Mouse (Mus musculus) limb, embryonic 12.5 days (tissue): ENCODE data around the gene Ears2. TPM values are rescaled to one million over a fixed set of nuclear protein-coding genes. Genes with fewer than 3 reads are reported as not detected.

Experiments
- ATAC-seq: fragments of 200-750 bp; cut with Nextera tagmentation; 2 replicates; pipeline ENCODE4 v1.8.0; 2017; ENCODE audit warnings: low read depth, moderate TSS enrichment; ENCODE audit not compliant: insufficient number of reproducible peaks, insufficient read depth, low FRiP score, low TSS enrichment
- H3K27ac ChIP-seq: fragments of 300-500 bp; sonication (generic); 2 replicates; pipeline ENCODE4 v1.5.1; 2016; ENCODE audit warnings: mild to moderate bottlenecking, moderate library complexity
- H3K27me3 ChIP-seq: fragments of 300-500 bp; sonication (generic); 2 replicates; pipeline ENCODE4 v1.6.1; 2016; ENCODE audit warnings: mild to moderate bottlenecking, moderate library complexity
- H3K36me3 ChIP-seq: fragments of 300-500 bp; sonication (generic); 2 replicates; pipeline ENCODE4 v1.6.1; 2016; ENCODE audit warnings: mild to moderate bottlenecking, moderate library complexity
- H3K4me1 ChIP-seq: fragments of 300-500 bp; sonication (generic); replicated peaks from 2 replicates; pipeline ENCODE4 v1.6.1; 2016
- H3K4me2 ChIP-seq: fragments of 300-500 bp; sonication (generic); 2 replicates; pipeline ENCODE4 v1.6.1; 2016; ENCODE audit warnings: mild to moderate bottlenecking, moderate library complexity
- H3K4me3 ChIP-seq: fragments of 300-500 bp; sonication (generic); replicated peaks from 2 replicates; pipeline ENCODE4 v1.5.1; 2016; ENCODE audit warnings: mild to moderate bottlenecking
- H3K9ac ChIP-seq: fragments of 300-500 bp; sonication (generic); replicated peaks from 2 replicates; pipeline ENCODE4 v1.6.1; 2016; ENCODE audit warnings: mild to moderate bottlenecking, moderate library complexity
- H3K9me3 ChIP-seq: fragments of 300-500 bp; sonication (generic); 2 replicates; pipeline ENCODE4 v1.6.1; 2016; ENCODE audit warnings: mild to moderate bottlenecking, moderate library complexity
- WGBS: fragments of 180-500 bp; shearing (Covaris S2); methylation state at CpG from one replicate; pipeline ENCODE4 v1.1.7; 2016; 5-methylcytosine and 5-hydroxymethylcytosine counted together
- polyA plus RNA-seq: library from polyadenylated mRNA; unstranded; fragments of >200 nt; fragmentation: Nextera tagmentation; extraction: Ambion mirVana; gene quantifications from 2 replicates; pipeline ENCODE4 v1.2.1, GENCODE M21; 2016

Gene Ears2
- polyA plus RNA-seq, 1 experiment from 2014 or later: 16.1 TPM

- Histone ChIP-seq H3K4me3 (no peak overlapping the region), H3K27me3 (no peaks in the 10 kb centered on the region), H3K9ac (no peak overlapping the region), H3K9me3 (no peaks in the 10 kb centered on the region), H3K36me3 (peaks cover 91% of the 10 kb centered on the region), H3K4me2 (no peak overlapping the region), H3K27ac (no peak overlapping the region), H3K4me1 (peaks cover 4% of the 10 kb centered on the region; the same call in 1 of the 2 replicates)
- 88% methylated on average over 3 of the region's 3 CpGs for WGBS
- ATAC-seq: no peak
These were observed 7.3 kb upstream of the Ears2 start for GRCm38 (mm10) chr7:122074374-122074773.

- ATAC-seq: peak; percentile 53
- no peaks in the 10 kb centered on the region for H3K9me3 ChIP-seq
- H3K27ac ChIP-seq: peak overlapping the region; percentile 93
These were observed 686 bp upstream of the Ears2 start for GRCm38 (mm10) chr7:122067517-122068381.

GRCm38 (mm10) chr7:122066102-122066944 is 740 bp downstream of the Ears2 start:
- H3K4me1 ChIP-seq: peaks cover 27% of the 10 kb centered on the region
- H3K27me3 ChIP-seq: no peaks in the 10 kb centered on the region
- H3K27ac ChIP-seq: peak overlapping the region; percentile 93
- peak overlapping the region; percentile 81 for H3K4me2 ChIP-seq
- H3K9ac ChIP-seq: peak overlapping the region; percentile 98
- WGBS: 21% methylated on average over 31 of the region's 31 CpGs
- no peak; the same call in 1 of the 2 replicates for ATAC-seq
- no peaks in the 10 kb centered on the region for H3K9me3 ChIP-seq
- H3K4me3 ChIP-seq: peak overlapping the region; percentile 99
- peaks cover 38% of the 10 kb centered on the region for H3K36me3 ChIP-seq

More at GRCm38 (mm10) chr7:122067517-122068381, 686 bp upstream of the Ears2 start:
- H3K27me3 ChIP-seq: no peaks in the 10 kb centered on the region
- peak overlapping the region; percentile 98 for H3K9ac ChIP-seq
- peak overlapping the region; percentile 81 for H3K4me2 ChIP-seq
- H3K4me3 ChIP-seq: peak overlapping the region; percentile 99
- 1% methylated on average over 55 of the region's 58 CpGs for WGBS
- peaks cover 39% of the 10 kb centered on the region for H3K36me3 ChIP-seq
- peaks cover 27% of the 10 kb centered on the region for H3K4me1 ChIP-seq

- Histone ChIP-seq H3K9me3 (no peaks in the 10 kb centered on the region), H3K27ac (no peak overlapping the region), H3K27me3 (no peaks in the 10 kb centered on the region), H3K9ac (no peak overlapping the region), H3K36me3 (peaks cover 33% of the 10 kb centered on the region), H3K4me2 (peak overlapping the region; percentile 81), H3K4me1 (peaks cover 27% of the 10 kb centered on the region), H3K4me3 (peak overlapping the region; percentile 99; the same call in 1 of the 2 replicates)
- ATAC-seq: no peak
- 74% methylated on average over 1 of the region's 1 CpGs for WGBS
These were observed 1.4 kb downstream of the Ears2 start for GRCm38 (mm10) chr7:122065656-122066055.

- 87% methylated on average over 5 of the region's 5 CpGs for WGBS
- Histone ChIP-seq H3K9ac (no peak overlapping the region), H3K27ac (no peak overlapping the region), H3K36me3 (peaks cover 55% of the 10 kb centered on the region), H3K4me3 (no peak overlapping the region), H3K4me2 (no peak overlapping the region), H3K27me3 (no peaks in the 10 kb centered on the region), H3K9me3 (no peaks in the 10 kb centered on the region), H3K4me1 (no peaks in the 10 kb centered on the region)
- no peak for ATAC-seq
These were observed 10.4 kb downstream of the Ears2 start for GRCm38 (mm10) chr7:122056633-122057032.

DNA sequence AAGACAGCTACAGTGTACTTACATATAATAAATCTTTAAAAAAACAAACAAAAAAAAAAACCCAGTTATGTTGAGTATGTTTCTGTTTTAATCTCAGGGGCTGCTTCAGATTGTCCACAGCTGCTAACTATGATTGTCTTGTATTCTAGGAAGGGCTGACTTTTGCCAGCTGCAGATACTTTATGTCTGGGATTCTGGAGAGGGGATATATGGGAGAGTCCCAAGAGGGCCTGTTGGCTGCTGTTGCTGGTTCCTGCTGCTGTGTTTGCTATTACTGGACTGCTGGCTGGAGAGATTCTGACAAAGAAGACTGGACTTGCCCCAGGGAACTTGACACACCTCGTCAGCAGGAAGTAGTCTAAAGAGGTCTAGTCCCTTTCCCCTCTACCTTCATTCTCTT is 16.2 kb downstream of the Ears2 start:
- ATAC-seq: no peak
- H3K9ac ChIP-seq: no peak overlapping the region
- H3K27me3 ChIP-seq: no peaks in the 10 kb centered on the region
- no peak overlapping the region for H3K4me3 ChIP-seq
- no peaks in the 10 kb centered on the region for H3K4me1 ChIP-seq
- no peak overlapping the region for H3K4me2 ChIP-seq
- no peaks in the 10 kb centered on the region for H3K9me3 ChIP-seq
- WGBS: 67% methylated on average over 1 of the region's 1 CpGs
- no peak overlapping the region for H3K27ac ChIP-seq
- H3K36me3 ChIP-seq: peaks cover 64% of the 10 kb centered on the region

GRCm38 (mm10) chr7:122048191-122048590 is 18.9 kb downstream of the Ears2 start:
- no peak overlapping the region for H3K4me3 ChIP-seq
- no peak for ATAC-seq
- H3K9me3 ChIP-seq: no peaks in the 10 kb centered on the region
- H3K27ac ChIP-seq: no peak overlapping the region
- WGBS: 95% methylated on average over 9 of the region's 9 CpGs
- H3K36me3 ChIP-seq: peaks cover 50% of the 10 kb centered on the region
- H3K4me2 ChIP-seq: no peak overlapping the region
- no peaks in the 10 kb centered on the region for H3K4me1 ChIP-seq
- no peak overlapping the region for H3K9ac ChIP-seq
- H3K27me3 ChIP-seq: no peaks in the 10 kb centered on the region

- no peak overlapping the region for H3K9ac ChIP-seq
- no peak overlapping the region for H3K4me3 ChIP-seq
- H3K4me2 ChIP-seq: no peak overlapping the region
- H3K27ac ChIP-seq: no peak overlapping the region
- H3K4me1 ChIP-seq: no peaks in the 10 kb centered on the region
- WGBS: 92% methylated on average over 2 of the region's 2 CpGs
- no peaks in the 10 kb centered on the region for H3K27me3 ChIP-seq
- ATAC-seq: no peak
- H3K36me3 ChIP-seq: peaks cover 55% of the 10 kb centered on the region
- no peaks in the 10 kb centered on the region for H3K9me3 ChIP-seq
These were observed 20.2 kb downstream of the Ears2 start for GRCm38 (mm10) chr7:122046813-122047212.

GRCm38 (mm10) chr7:122045711-122046110 is 21.4 kb downstream of the Ears2 start:
- Histone ChIP-seq H3K27me3 (no peaks in the 10 kb centered on the region), H3K4me3 (no peak overlapping the region), H3K9me3 (no peaks in the 10 kb centered on the region), H3K4me1 (no peaks in the 10 kb centered on the region), H3K9ac (no peak overlapping the region), H3K4me2 (no peak overlapping the region), H3K27ac (no peak overlapping the region), H3K36me3 (peaks cover 52% of the 10 kb centered on the region)
- no peak for ATAC-seq
- 91% methylated on average over 1 of the region's 1 CpGs for WGBS

- no peak for ATAC-seq
- H3K27ac ChIP-seq: no peak overlapping the region
These were observed 21.9 kb downstream of the Ears2 start for GRCm38 (mm10) chr7:122045181-122045634.

GRCm38 (mm10) chr7:122044106-122044505 is 23.0 kb downstream of the Ears2 start:
- H3K36me3 ChIP-seq: peaks cover 65% of the 10 kb centered on the region
- 87% methylated on average over 8 of the region's 8 CpGs for WGBS
- H3K4me2 ChIP-seq: no peak overlapping the region
- H3K4me3 ChIP-seq: no peak overlapping the region
- ATAC-seq: no peak
- no peaks in the 10 kb centered on the region for H3K4me1 ChIP-seq
- H3K9ac ChIP-seq: no peak overlapping the region
- no peaks in the 10 kb centered on the region for H3K27me3 ChIP-seq
- H3K27ac ChIP-seq: no peak overlapping the region
- no peaks in the 10 kb centered on the region for H3K9me3 ChIP-seq

More at GRCm38 (mm10) chr7:122045181-122045634, 21.9 kb downstream of the Ears2 start:
- Histone ChIP-seq H3K4me2 (no peak overlapping the region), H3K9ac (no peak overlapping the region), H3K9me3 (no peaks in the 10 kb centered on the region), H3K27me3 (no peaks in the 10 kb centered on the region), H3K4me3 (no peak overlapping the region), H3K4me1 (no peaks in the 10 kb centered on the region), H3K36me3 (peaks cover 54% of the 10 kb centered on the region)
- WGBS: 84% methylated on average over 4 of the region's 4 CpGs
